Mouse (Mus musculus): Measurements from ENCODE around the gene Itsn1. TPM values are rescaled to one million over a fixed set of nuclear protein-coding genes. Genes with fewer than 3 reads are reported as not detected.

Itsn1 gene
- total and polyA plus RNA-seq, 2 experiments from 2014 or later: 11.9 to 64.7 TPM

- TF ChIP-seq EP300 (IDR thresholded peaks at IDR 0.05; ENCODE audit: low read depth): no peak
- no peak for TF ChIP-seq CTCF (IDR thresholded peaks at IDR 0.05; ENCODE audit: low read depth)
- Histone ChIP-seq H3K4me3 (ENCODE audit: low read depth, low read length) (no peak overlapping the region), H3K27ac (ENCODE audit: low read depth) (no peak overlapping the region), H3K9ac (replicated peaks; ENCODE audit: low read depth, low read length) (no peak overlapping the region), H3K4me2 (ENCODE audit: low read depth, low read length) (no peak overlapping the region), H3K9me3 (replicated peaks; ENCODE audit: control insufficient read depth, low read length) (no peaks in the 10 kb centered on the region), H3K4me1 (ENCODE audit: control insufficient read depth, insufficient read depth) (peaks cover 18% of the 10 kb centered on the region; the same call in 1 of the 2 replicates), H3K36me3 (replicated peaks; ENCODE audit: control insufficient read depth, insufficient read depth, low read length) (peaks cover 32% of the 10 kb centered on the region), H3K27me3 (ENCODE audit: control insufficient read depth, insufficient read depth, low read length) (no peaks in the 10 kb centered on the region)
- no peak for ATAC-seq (ENCODE audit: insufficient read depth, low read depth)
- DNase-seq (ENCODE audit: low spot score): no peak
- 79% methylated on average over 5 of the region's 5 CpGs for WGBS
These were observed 73.5 kb downstream of the Itsn1 start for GRCm38 (mm10) chr16:91802461-91803062.

DNA sequence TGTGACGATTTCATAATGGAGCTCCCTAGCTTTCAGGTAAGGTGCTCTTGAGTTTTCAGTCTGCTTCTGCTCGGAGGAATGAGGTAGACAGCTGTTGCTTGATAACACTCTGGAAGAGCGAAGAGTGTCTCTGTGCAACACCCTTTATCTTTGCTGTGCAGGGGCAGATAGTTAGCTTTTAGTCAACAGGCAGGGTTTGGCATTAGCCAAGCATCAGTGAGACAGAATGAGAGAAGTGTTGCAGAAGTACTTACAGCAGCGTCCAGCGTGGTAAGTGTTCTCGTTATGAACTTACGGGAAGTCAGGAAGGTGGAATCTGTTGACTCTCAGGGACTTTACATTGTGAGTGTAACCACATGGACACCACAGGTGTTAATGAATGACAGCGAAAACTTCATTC is 75.3 kb downstream of the Itsn1 start:
- Histone ChIP-seq H3K4me1 (ENCODE audit: control insufficient read depth, insufficient read depth) (peaks cover 18% of the 10 kb centered on the region; the same call in 1 of the 2 replicates), H3K9ac (replicated peaks; ENCODE audit: low read depth, low read length) (no peak overlapping the region), H3K27ac (ENCODE audit: low read depth) (peak overlapping the region; percentile 36; the same call in 1 of the 2 replicates), H3K4me2 (ENCODE audit: low read depth, low read length) (no peak overlapping the region), H3K27me3 (ENCODE audit: control insufficient read depth, insufficient read depth, low read length) (no peaks in the 10 kb centered on the region), H3K9me3 (replicated peaks; ENCODE audit: control insufficient read depth, low read length) (no peaks in the 10 kb centered on the region), H3K4me3 (ENCODE audit: low read depth, low read length) (no peak overlapping the region), H3K36me3 (replicated peaks; ENCODE audit: control insufficient read depth, insufficient read depth, low read length) (peaks cover 38% of the 10 kb centered on the region)
- ATAC-seq (ENCODE audit: insufficient read depth, low read depth) (no peak), DNase-seq (ENCODE audit: low spot score) (no peak)
- TF ChIP-seq EP300 (IDR thresholded peaks at IDR 0.05; ENCODE audit: low read depth) (no peak), CTCF (IDR thresholded peaks at IDR 0.05; ENCODE audit: low read depth) (no peak)
- 47% methylated on average over 8 of the region's 8 CpGs for WGBS

DNA sequence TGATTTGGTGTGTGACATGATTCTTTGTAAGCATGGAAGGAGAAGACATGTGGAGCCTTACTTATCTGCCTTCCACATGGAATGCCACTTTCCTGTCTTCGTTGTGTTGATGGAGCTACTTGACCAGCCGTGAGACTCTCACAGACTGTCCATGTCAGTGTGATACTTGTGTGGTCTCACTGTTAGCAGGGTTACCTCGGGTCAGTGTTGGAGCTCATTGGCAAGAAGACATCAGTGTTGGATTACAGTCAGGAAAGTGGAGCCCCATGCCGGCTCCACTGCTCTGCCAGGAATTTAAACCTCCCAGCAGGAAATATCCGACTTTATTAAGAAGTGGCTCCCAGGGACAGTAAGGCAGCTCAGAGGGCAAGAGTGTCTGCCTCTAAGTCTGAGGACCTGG is 75.8 kb downstream of the Itsn1 start:
- peak; percentile 82 for ATAC-seq (ENCODE audit: insufficient read depth, low read depth)
- H3K27me3 ChIP-seq (ENCODE audit: control insufficient read depth, insufficient read depth, low read length): no peaks in the 10 kb centered on the region
- TF ChIP-seq EP300 (IDR thresholded peaks at IDR 0.05; ENCODE audit: low read depth): no peak
- TF ChIP-seq CTCF (IDR thresholded peaks at IDR 0.05; ENCODE audit: low read depth): no peak
- peaks cover 18% of the 10 kb centered on the region; the same call in 1 of the 2 replicates for H3K4me1 ChIP-seq (ENCODE audit: control insufficient read depth, insufficient read depth)
- H3K4me2 ChIP-seq (ENCODE audit: low read depth, low read length): no peak overlapping the region
- peak; percentile 59 for DNase-seq (ENCODE audit: low spot score)
- peaks cover 38% of the 10 kb centered on the region for H3K36me3 ChIP-seq (replicated peaks; ENCODE audit: control insufficient read depth, insufficient read depth, low read length)
- H3K4me3 ChIP-seq (ENCODE audit: low read depth, low read length): no peak overlapping the region
- H3K9me3 ChIP-seq (replicated peaks; ENCODE audit: control insufficient read depth, low read length): no peaks in the 10 kb centered on the region
- WGBS: 16% methylated on average over 5 of the region's 5 CpGs
- peak overlapping the region; percentile 36 for H3K27ac ChIP-seq (ENCODE audit: low read depth)
- no peak overlapping the region for H3K9ac ChIP-seq (replicated peaks; ENCODE audit: low read depth, low read length)

GRCm38 (mm10) chr16:91810235-91810634 is 81.2 kb downstream of the Itsn1 start:
- 0 out of 2 replicates have a peak, but pooled peaks cover under 1% of the 10 kb centered on the region for H3K4me1 ChIP-seq (ENCODE audit: control insufficient read depth, insufficient read depth)
- ATAC-seq (ENCODE audit: insufficient read depth, low read depth) (no peak), DNase-seq (ENCODE audit: low spot score) (no peak)
- no peak for TF ChIP-seq EP300 (IDR thresholded peaks at IDR 0.05; ENCODE audit: low read depth)
- TF ChIP-seq CTCF (IDR thresholded peaks at IDR 0.05; ENCODE audit: low read depth): no peak
- no peaks in the 10 kb centered on the region for H3K27me3 ChIP-seq (ENCODE audit: control insufficient read depth, insufficient read depth, low read length)
- H3K27ac ChIP-seq (ENCODE audit: low read depth): no peak overlapping the region
- H3K4me3 ChIP-seq (ENCODE audit: low read depth, low read length): no peak overlapping the region
- no peaks in the 10 kb centered on the region for H3K9me3 ChIP-seq (replicated peaks; ENCODE audit: control insufficient read depth, low read length)
- peaks cover 21% of the 10 kb centered on the region for H3K36me3 ChIP-seq (replicated peaks; ENCODE audit: control insufficient read depth, insufficient read depth, low read length)
- no peak overlapping the region for H3K4me2 ChIP-seq (ENCODE audit: low read depth, low read length)
- H3K9ac ChIP-seq (replicated peaks; ENCODE audit: low read depth, low read length): no peak overlapping the region
- 65% methylated on average over 7 of the region's 7 CpGs for WGBS

DNA sequence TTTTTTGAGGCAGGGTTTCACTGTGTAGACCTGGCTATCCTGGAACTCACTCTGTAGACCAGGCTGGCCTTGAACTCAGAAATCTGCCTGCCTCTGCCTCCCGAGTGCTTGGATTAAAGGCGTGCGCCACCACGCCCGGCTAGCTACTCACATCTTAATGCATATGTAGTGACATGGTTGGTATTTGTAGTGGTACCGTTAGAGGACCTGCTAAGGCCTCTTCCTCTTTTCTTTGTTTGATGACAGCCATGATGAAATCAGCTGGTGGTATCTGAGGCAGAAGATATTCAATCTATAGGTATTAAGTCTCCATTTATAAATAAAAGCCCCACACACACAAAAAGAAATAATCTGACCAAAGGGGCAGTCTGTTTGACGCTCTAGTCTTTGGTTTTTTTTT is 82.3 kb downstream of the Itsn1 start:
- Histone ChIP-seq H3K36me3 (replicated peaks; ENCODE audit: control insufficient read depth, insufficient read depth, low read length) (peaks cover 27% of the 10 kb centered on the region), H3K4me2 (ENCODE audit: low read depth, low read length) (no peak overlapping the region), H3K4me1 (ENCODE audit: control insufficient read depth, insufficient read depth) (no peaks in the 10 kb centered on the region), H3K27me3 (ENCODE audit: control insufficient read depth, insufficient read depth, low read length) (no peaks in the 10 kb centered on the region), H3K27ac (ENCODE audit: low read depth) (no peak overlapping the region), H3K9ac (replicated peaks; ENCODE audit: low read depth, low read length) (no peak overlapping the region), H3K4me3 (ENCODE audit: low read depth, low read length) (no peak overlapping the region), H3K9me3 (replicated peaks; ENCODE audit: control insufficient read depth, low read length) (no peaks in the 10 kb centered on the region)
- no peak for ATAC-seq (ENCODE audit: insufficient read depth, low read depth)
- no peak for TF ChIP-seq CTCF (IDR thresholded peaks at IDR 0.05; ENCODE audit: low read depth)
- TF ChIP-seq EP300 (IDR thresholded peaks at IDR 0.05; ENCODE audit: low read depth): no peak
- DNase-seq (ENCODE audit: low spot score): no peak
- WGBS: 94% methylated on average over 7 of the region's 7 CpGs

DNA sequence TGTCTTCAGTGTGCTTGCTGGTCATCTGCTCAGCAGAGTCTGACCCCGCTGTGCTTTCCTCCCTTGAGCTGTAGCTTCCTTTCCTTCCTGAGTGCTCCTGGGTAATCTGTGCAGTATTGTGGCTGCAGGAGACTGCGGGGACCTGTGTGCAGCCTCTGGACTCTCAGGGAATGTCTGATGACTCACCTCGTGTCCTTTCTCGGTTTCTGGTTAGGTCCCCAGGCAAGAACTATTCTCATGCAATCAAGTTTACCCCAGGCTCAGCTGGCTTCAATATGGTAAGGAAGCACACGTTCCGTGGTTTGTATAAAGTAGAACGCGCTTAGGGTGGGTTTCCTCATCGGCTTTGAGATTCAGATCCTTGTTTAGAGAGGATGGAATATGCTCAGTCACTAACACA is 82.8 kb downstream of the Itsn1 start:
- peaks cover 30% of the 10 kb centered on the region for H3K36me3 ChIP-seq (replicated peaks; ENCODE audit: control insufficient read depth, insufficient read depth, low read length)
- H3K9me3 ChIP-seq (replicated peaks; ENCODE audit: control insufficient read depth, low read length): no peaks in the 10 kb centered on the region
- no peaks in the 10 kb centered on the region for H3K4me1 ChIP-seq (ENCODE audit: control insufficient read depth, insufficient read depth)
- no peak overlapping the region for H3K27ac ChIP-seq (ENCODE audit: low read depth)
- 83% methylated on average over 9 of the region's 9 CpGs for WGBS
- no peak overlapping the region for H3K4me2 ChIP-seq (ENCODE audit: low read depth, low read length)
- DNase-seq (ENCODE audit: low spot score) (no peak), ATAC-seq (ENCODE audit: insufficient read depth, low read depth) (no peak)
- H3K9ac ChIP-seq (replicated peaks; ENCODE audit: low read depth, low read length): no peak overlapping the region
- TF ChIP-seq EP300 (IDR thresholded peaks at IDR 0.05; ENCODE audit: low read depth) (no peak), CTCF (IDR thresholded peaks at IDR 0.05; ENCODE audit: low read depth) (no peak)
- H3K27me3 ChIP-seq (ENCODE audit: control insufficient read depth, insufficient read depth, low read length): no peaks in the 10 kb centered on the region
- no peak overlapping the region for H3K4me3 ChIP-seq (ENCODE audit: low read depth, low read length)

All from heart, postnatal 0 days (tissue).